Mouse (Mus musculus) heart, embryonic 15.5 days (tissue): ENCODE results near the gene Fbln1. TPM values are rescaled to one million over a fixed set of nuclear protein-coding genes. Genes with fewer than 3 reads are reported as not detected.
"Not testable (repeated sequence)": the region's sequence is repeated elsewhere in the genome, so short reads cannot be mapped to it uniquely, and the experiment has no call there.

ENCODE experiments used
- ATAC-seq: fragments of 200-750 bp; cut with Nextera tagmentation; replicated peaks from 2 replicates; pipeline ENCODE4 v1.8.0; 2017; ENCODE audit warnings: low read depth, moderate TSS enrichment; ENCODE audit not compliant: insufficient number of reproducible peaks, insufficient read depth, low FRiP score
- H3K27ac ChIP-seq: fragments of 300-500 bp; sonication (generic); 2 replicates; pipeline ENCODE4 v1.5.1; 2015; ENCODE audit warnings: mild to moderate bottlenecking, inconsistent platforms
- H3K27me3 ChIP-seq: fragments of 300-500 bp; sonication (generic); 2 replicates; pipeline ENCODE4 v1.6.1; 2015; ENCODE audit warnings: inconsistent platforms
- H3K36me3 ChIP-seq: fragments of 300-500 bp; sonication (generic); 2 replicates; pipeline ENCODE4 v1.6.1; 2015; ENCODE audit warnings: mild to moderate bottlenecking, inconsistent platforms
- H3K4me1 ChIP-seq: fragments of 300-500 bp; sonication (generic); replicated peaks from 2 replicates; pipeline ENCODE4 v1.6.1; 2015; ENCODE audit warnings: inconsistent platforms
- H3K4me2 ChIP-seq: fragments of 300-500 bp; sonication (generic); 2 replicates; pipeline ENCODE4 v1.6.1; 2015; ENCODE audit warnings: inconsistent platforms, mild to moderate bottlenecking, moderate library complexity
- H3K4me3 ChIP-seq: fragments of 300-500 bp; sonication (generic); 2 replicates; pipeline ENCODE4 v1.5.1; 2015; ENCODE audit warnings: mild to moderate bottlenecking, inconsistent platforms
- H3K9ac ChIP-seq: fragments of 300-500 bp; sonication (generic); 2 replicates; pipeline ENCODE4 v1.6.1; 2015; ENCODE audit warnings: mild to moderate bottlenecking, inconsistent platforms
- H3K9me3 ChIP-seq: fragments of 300-500 bp; sonication (generic); replicated peaks from 2 replicates; pipeline ENCODE4 v1.6.1; 2016; ENCODE audit warnings: inconsistent platforms
- WGBS: fragments of 180-500 bp; shearing (Covaris S2); methylation state at CpG from one replicate; pipeline ENCODE4 v1.1.7; 2015; ENCODE audit warnings: mixed read lengths; 5-methylcytosine and 5-hydroxymethylcytosine counted together
- polyA plus RNA-seq: library from polyadenylated mRNA; unstranded; fragments of >200 nt; fragmentation: Nextera tagmentation; extraction: Ambion mirVana; gene quantifications from 2 replicates; pipeline ENCODE4 v1.2.1, GENCODE M21; 2015

The Fbln1 gene
- polyA plus RNA-seq, 1 experiment from 2014 or later: 119 TPM

DNA sequence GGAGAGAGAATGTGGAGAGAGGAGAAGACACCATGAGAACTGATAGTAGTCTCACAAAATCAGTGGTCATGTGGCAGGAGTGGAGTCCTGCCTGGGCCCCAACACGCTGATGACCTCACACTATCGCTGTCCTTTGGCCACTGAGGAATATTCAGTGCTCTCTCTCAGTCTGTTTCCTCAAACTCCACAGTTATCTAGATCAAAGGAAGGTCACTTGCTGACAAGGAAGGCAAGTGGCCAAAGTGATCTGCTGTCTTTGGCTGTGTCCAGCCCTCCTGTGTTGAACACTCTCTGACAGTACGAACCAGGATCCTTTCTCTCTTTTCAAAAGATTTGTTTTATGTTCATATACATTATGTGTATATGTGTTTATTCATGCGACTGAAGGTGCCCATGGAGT, 117.5 kb downstream of the Fbln1 start:
- Histone ChIP-seq H3K36me3 (no peaks in the 10 kb centered on the region), H3K4me1 (0 out of 2 replicates have a peak, but pooled peaks cover 4% of the 10 kb centered on the region), H3K27ac (no peak overlapping the region), H3K9me3 (no peaks in the 10 kb centered on the region), H3K9ac (no peak overlapping the region), H3K4me3 (no peak overlapping the region), H3K4me2 (no peak overlapping the region), H3K27me3 (no peaks in the 10 kb centered on the region)
- no peak for ATAC-seq
- 78% methylated on average over 4 of the region's 4 CpGs for WGBS

DNA sequence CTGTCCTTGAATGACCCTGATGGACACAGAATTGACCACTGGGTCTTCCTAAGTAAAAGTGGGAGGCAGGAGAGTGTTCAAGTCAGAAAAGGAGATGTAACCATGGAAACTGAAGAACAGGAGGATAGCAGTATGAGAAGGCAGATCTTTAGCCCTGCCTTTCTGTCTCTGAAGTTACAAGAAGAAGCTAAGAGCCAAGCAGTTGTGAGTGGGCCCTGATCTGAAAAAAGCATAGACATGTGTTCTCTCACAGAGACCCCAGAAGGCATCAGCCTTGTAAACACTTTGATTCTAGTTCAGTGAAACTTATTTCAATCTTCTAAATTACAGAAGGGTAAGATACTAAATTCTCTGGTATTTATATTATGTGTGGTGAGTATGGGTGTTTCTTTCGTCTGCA, 118.7 kb downstream of the Fbln1 start:
- Histone ChIP-seq H3K9me3 (no peaks in the 10 kb centered on the region), H3K27me3 (no peaks in the 10 kb centered on the region), H3K27ac (no peak overlapping the region), H3K4me2 (no peak overlapping the region), H3K9ac (no peak overlapping the region), H3K4me3 (no peak overlapping the region), H3K4me1 (0 out of 2 replicates have a peak, but pooled peaks cover 4% of the 10 kb centered on the region), H3K36me3 (no peaks in the 10 kb centered on the region)
- 97% methylated on average over 1 of the region's 1 CpGs for WGBS
- no peak for ATAC-seq

DNA sequence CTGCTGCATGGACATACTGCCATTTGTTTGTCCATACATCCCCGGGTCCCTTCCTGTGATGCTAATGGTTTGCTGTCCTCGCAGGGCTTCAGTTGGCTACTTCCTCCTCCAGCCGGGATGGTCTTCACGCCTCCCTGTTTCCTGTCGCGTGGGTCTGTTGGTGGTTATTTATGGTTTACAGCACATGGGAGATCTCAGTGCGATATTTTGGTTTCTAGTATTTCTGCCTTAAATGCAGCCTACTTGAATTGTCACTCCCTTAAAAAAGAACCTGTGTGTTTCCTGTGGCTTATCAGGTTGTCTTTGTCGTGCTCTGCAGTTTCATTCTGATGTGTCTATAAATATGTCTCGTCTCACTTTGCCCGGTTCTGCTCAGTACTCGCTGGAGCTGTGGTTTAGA, 122.1 kb downstream of the Fbln1 start:
- no peak for ATAC-seq
- no peaks in the 10 kb centered on the region for H3K27me3 ChIP-seq
- 22% methylated on average over 11 of the region's 11 CpGs for WGBS
- H3K4me1 ChIP-seq: 0 out of 2 replicates have a peak, but pooled peaks cover 4% of the 10 kb centered on the region
- H3K4me3 ChIP-seq: no peak overlapping the region
- H3K27ac ChIP-seq: no peak overlapping the region
- H3K9me3 ChIP-seq: no peaks in the 10 kb centered on the region
- H3K36me3 ChIP-seq: no peaks in the 10 kb centered on the region
- peak overlapping the region; percentile 26 for H3K4me2 ChIP-seq
- H3K9ac ChIP-seq: no peak overlapping the region

DNA sequence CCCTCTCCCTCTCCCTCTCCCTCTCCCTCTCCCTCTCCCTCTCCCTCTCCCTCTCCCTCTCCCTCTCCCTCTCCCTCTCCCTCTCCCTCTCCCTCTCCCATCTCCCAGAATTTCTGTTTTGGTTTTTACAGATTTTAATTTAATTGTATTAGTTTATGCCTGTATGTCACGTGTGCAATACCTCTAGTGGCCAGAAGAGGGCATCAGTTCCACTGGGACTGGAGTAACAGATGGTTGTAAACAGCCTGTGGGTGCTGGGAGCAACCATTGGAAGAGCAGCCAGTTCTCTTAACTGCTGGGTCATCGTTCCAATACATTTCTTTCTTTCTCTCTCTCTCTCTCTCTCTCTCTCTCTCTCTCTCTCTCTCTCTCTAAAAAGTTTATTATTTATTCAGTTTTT, 122.7 kb downstream of the Fbln1 start:
- WGBS: 85% methylated on average over 2 of the region's 2 CpGs
- not testable (repeated sequence) for H3K4me1 ChIP-seq, ATAC-seq, H3K36me3 ChIP-seq, H3K4me2 ChIP-seq, H3K27ac ChIP-seq, H3K4me3 ChIP-seq, H3K9ac ChIP-seq, H3K27me3 ChIP-seq, H3K9me3 ChIP-seq

DNA sequence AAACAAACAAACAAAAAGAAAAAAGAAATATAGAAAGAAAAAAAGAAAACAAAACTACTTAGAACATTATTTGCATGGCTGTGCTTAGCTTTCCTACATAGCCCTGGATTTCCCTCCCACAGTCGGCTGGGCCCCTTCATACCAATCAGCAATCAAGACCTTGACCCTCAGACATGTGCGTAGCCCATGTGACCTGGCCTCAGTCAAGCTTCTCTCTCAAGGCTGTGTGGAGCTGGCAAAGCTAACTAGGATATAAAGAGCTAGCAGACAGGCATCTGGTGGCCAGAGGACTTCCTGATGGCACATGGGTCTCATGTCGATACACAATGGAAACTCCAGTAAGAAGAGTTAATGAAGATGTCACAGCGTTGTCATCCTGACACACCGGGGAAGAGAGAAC, 123.3 kb downstream of the Fbln1 start:
- H3K27ac ChIP-seq: no peak overlapping the region
- no peak overlapping the region for H3K4me2 ChIP-seq
- 87% methylated on average over 5 of the region's 5 CpGs for WGBS
- H3K9me3 ChIP-seq: no peaks in the 10 kb centered on the region
- 0 out of 2 replicates have a peak, but pooled peaks cover 4% of the 10 kb centered on the region for H3K4me1 ChIP-seq
- H3K9ac ChIP-seq: no peak overlapping the region
- no peaks in the 10 kb centered on the region for H3K36me3 ChIP-seq
- H3K4me3 ChIP-seq: no peak overlapping the region
- H3K27me3 ChIP-seq: no peaks in the 10 kb centered on the region
- no peak for ATAC-seq

DNA sequence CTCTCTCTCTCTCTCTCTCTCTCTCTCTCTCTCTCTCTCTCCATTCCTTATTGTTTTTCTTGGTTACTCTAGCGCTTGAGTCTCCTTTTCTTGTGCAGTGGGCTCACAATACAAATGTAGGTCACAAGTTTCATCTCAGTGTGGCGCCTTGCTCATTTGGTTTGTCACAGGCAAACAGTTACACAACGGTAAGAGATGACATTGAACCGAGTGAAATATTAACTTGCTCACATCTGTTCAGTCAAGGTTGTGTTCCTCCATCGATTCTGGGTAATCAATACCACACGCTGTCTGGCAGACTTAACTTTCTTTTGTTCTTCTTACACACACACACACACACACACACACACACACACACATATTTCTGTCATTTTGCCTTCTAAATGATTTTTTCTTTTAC, 124.3 kb downstream of the Fbln1 start:
- no peak for ATAC-seq
- 87% methylated on average over 6 of the region's 6 CpGs for WGBS

DNA sequence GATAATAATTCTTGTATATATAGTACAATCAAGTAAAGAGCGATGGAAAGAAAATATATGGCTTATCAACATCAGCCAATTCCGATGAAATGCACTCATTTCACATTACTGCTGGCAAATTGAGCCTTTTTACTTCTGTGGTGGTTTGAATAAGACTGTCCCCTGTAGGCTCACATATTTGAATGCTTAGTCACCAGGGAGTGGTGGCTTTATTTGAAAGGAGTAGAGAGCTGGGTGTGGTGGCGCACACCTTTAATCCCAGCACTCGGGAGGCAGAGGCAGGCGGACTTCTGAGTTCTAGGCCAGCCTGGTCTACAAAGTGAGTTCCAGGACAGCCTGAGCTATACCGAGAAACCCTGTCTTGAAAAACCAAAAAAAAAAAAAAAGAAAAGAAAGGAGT, 127.8 kb downstream of the Fbln1 start:
- not testable (repeated sequence) for ATAC-seq, H3K9ac ChIP-seq, H3K9me3 ChIP-seq, H3K27me3 ChIP-seq, H3K27ac ChIP-seq, H3K4me3 ChIP-seq, H3K36me3 ChIP-seq, H3K4me2 ChIP-seq
- H3K4me1 ChIP-seq: peaks cover 11% of the 10 kb centered on the region
- WGBS: 89% methylated on average over 6 of the region's 6 CpGs

More for the DNA sequence above, 124.3 kb downstream of the Fbln1 start:
- Histone ChIP-seq H3K4me1 (0 out of 2 replicates have a peak, but pooled peaks cover 4% of the 10 kb centered on the region), H3K9me3 (no peaks in the 10 kb centered on the region), H3K9ac (no peak overlapping the region), H3K4me2 (no peak overlapping the region), H3K27me3 (no peaks in the 10 kb centered on the region), H3K36me3 (no peaks in the 10 kb centered on the region), H3K4me3 (no peak overlapping the region), H3K27ac (no peak overlapping the region)

DNA sequence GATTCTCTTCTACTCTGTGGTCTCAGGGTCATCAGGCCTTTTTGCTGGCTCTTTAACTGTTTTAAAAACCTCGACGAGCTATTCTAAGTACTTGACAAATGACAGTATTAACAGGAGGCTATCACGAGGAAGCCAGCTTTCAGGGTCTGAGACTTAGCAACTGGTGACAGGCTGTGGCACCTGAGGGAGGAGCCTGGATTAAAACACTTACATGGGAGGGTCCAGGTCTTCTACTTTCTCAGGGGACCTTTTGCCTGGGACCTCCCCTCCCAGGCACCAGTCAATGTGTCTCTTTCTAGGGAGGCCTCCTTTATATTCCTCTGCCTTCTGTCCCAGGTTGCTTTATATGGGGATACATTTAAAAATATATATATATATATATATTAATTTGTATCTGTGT, 128.5 kb downstream of the Fbln1 start:
- ATAC-seq: no peak
- H3K4me1 ChIP-seq: peaks cover 13% of the 10 kb centered on the region
- H3K27me3 ChIP-seq: no peaks in the 10 kb centered on the region
- 48% methylated on average over 3 of the region's 3 CpGs for WGBS
- H3K4me2 ChIP-seq: no peak overlapping the region
- H3K9ac ChIP-seq: no peak overlapping the region
- H3K27ac ChIP-seq: no peak overlapping the region
- no peaks in the 10 kb centered on the region for H3K36me3 ChIP-seq
- H3K9me3 ChIP-seq: no peaks in the 10 kb centered on the region
- H3K4me3 ChIP-seq: no peak overlapping the region

DNA sequence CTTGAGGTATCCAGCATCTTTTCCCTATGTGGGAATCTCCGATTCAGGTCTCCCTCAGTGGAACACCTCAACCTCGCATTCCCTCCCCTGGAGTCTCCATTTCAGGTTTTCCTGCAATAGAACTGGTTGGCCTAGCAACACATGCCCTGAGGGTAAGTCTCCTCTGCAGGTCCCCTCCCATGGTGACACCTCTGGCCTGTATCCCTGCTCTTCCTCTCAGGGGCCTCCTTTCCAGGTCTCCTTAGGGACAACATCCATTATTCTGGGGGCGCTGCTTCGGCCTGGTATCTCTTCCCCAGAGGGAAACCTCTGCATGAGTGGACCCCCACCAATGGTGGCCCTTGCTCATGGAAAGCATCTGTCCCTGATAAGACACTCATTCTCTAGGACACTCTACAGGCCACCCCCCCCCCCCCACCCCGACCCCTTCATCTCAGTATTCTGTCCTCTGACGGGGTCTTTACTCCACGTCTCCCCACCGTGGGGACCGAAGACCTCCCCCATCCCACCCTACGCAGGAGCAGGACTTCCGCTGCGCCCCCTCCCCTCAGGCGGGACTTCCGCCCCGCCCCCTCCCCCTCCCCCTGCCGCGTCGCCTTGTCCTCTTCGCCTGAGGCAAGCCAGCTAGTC, 130.0 kb downstream of the Fbln1 start, which contains the start of gene Atxn10:
Atxn10 (plus strand) TSS at position 575 of the 630 bp plus-strand sequence.
- ATAC-seq: 0 out of 2 replicates have a peak, but pooled peaks have one; percentile 5
- peak within 1 kb of the TSS; percentile 99 for H3K27ac ChIP-seq
- H3K27me3 ChIP-seq: no peaks in the 10 kb centered on the region
- no peaks in the 10 kb centered on the region for H3K9me3 ChIP-seq
- no peaks in the 10 kb centered on the region for H3K36me3 ChIP-seq
- peaks cover 13% of the 10 kb centered on the region for H3K4me1 ChIP-seq
- 18% methylated on average over 11 of the region's 19 CpGs for WGBS
- peak within 1 kb of the TSS; percentile 100 for H3K4me3 ChIP-seq
- H3K9ac ChIP-seq: peak within 1 kb of the TSS; percentile 95
- peak within 1 kb of the TSS; percentile 75 for H3K4me2 ChIP-seq

Other genes starting within 250 kb of the Fbln1 start
- 5.0 and 14.4 TPM in 2 replicates for gene 5031439G07Rik, start 217.4 kb upstream of the Fbln1 start, polyA plus RNA-seq
- gene Upk3a, start 188.8 kb upstream of the Fbln1 start, polyA plus RNA-seq: 0.23 and 2.4 TPM in 2 replicates
- gene Fam118a, start 177.0 kb upstream of the Fbln1 start, polyA plus RNA-seq: 15.3 and 19.7 TPM in 2 replicates
- gene Smc1b, start 74.0 kb upstream of the Fbln1 start, polyA plus RNA-seq: 0.03 TPM in 1 of 2 replicates, not detected in the other
- gene Ribc2, start 73.9 kb upstream of the Fbln1 start, polyA plus RNA-seq: 0.14 and 0.18 TPM in 2 replicates
- 182 and 213 TPM in 2 replicates for gene Atxn10, start 130.3 kb downstream of the Fbln1 start, polyA plus RNA-seq